Mouse (Mus musculus) adrenal gland, adult (tissue): Measurements from ENCODE around the gene Prkce.

Experiments
- DNase-seq, 2 experiments: peaks; one replicate each; pipeline ENCODE4 v3.0.0; 2022 to 2023; ENCODE audit warnings: low spot score in 1 of 2; ENCODE audit not compliant: inconsistent age in 2 of 2

The Prkce gene

GRCm38 (mm10) chr17:86293247-86293744, 125.7 kb downstream of the Prkce start:
- peak; percentile 58 to 92 for DNase-seq

DNA sequence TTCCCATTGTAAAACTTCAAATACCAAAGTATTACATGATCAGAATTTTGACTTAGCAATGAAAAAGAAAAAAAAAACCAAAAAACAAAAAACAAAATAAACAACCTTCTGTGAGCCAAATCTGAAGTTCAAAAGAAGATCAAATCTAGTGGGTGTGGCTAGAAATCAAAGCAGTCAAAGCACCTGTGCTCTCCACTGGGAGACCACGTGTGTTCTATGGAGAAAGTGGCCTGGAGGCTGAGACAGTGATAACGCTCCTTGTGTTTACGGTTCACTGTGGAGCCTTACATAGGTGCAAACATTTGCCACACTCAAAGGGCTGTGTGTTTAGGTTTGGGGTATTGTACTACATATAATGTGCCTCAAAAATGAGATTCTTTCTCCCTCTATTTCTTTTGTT, 132.0 kb downstream of the Prkce start:
- DNase-seq: no peak

DNA sequence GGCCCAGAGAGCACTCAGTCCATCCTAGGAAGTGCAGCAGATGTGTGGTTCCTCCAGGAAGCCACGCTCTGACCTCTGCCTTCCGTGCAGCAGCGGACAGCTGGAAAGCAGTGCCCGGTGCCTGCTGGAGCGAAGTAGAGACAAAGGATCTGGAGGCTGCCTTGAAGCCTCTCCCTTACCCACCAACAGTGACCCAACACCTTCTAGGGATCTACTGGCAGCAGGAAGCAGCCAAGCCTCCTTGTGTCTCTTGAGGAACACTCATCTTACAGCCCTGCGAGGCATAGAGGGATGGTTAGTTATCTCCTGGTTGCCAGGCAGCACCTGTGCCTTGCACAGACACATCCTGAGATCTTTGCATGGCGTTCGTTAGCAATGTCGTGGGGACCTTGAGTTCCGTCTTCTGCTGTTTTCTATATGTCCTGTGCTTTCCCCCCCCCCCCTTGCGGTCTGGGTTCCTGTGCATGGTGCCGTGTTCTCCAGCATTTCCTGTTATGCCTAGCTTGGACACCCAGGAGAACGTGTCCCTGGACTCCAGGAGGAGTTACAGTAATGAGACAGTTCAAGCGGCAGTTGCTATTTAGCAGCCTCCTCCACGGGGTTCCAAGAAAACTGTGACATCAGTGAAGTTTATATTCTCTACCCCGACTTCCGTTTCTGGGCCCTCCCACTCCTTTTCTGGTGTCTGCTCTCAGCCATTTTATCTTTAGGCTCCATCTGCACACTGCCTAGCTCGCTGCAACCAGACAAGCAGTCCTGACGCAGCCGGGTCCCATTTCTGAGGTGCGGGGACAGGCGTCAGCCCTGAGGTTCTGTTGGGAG, 133.4 kb downstream of the Prkce start:
- peak in 1 of 2 experiments; percentile 64 for DNase-seq

GRCm38 (mm10) chr17:86302266-86302665, 134.7 kb downstream of the Prkce start:
- peak in 1 of 2 experiments; percentile 60 for DNase-seq

- peak; percentile 51 to 62 for DNase-seq
Measured at GRCm38 (mm10) chr17:86302861-86303331, 135.3 kb downstream of the Prkce start.

DNA sequence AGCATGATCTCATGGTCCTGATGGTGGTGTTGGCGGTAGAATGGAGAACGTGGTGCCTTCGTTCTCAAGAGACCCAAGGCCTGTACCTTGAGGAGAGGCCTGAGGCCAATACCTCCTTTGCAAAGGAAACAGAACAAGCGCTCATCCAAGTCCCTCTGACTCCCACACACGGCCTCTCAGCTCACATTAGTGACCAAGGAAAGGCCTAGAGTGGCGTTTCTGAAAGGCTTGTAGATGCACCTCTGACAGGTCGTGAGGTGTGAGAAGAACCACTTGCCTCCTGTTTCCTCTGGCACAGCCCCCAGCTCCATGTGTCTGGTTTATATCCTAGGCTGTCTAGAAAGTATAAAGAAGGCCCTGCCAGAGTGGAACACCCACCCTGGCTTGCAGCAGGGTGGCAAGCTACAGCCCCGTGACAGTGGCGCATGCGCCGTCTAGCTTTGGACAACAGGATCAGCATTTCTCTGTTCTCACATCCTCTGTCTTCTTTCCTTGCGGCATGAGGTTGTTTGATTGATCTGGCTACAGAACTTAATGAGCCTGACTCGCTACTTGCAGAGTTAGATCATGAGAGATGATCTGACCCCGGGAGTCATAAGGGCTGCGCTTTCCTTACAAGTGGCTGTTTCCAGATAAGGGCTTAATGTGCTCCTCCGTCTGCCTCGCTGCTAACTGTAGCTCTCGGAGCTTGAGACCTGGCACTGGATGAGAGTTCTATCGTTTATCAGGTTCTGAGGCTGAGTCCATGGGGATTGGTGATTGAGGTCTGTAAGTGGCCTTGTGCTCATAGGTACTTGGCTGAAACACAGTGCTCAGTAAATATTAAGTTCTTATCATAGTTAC, 136.0 kb downstream of the Prkce start:
- no peak for DNase-seq

DNA sequence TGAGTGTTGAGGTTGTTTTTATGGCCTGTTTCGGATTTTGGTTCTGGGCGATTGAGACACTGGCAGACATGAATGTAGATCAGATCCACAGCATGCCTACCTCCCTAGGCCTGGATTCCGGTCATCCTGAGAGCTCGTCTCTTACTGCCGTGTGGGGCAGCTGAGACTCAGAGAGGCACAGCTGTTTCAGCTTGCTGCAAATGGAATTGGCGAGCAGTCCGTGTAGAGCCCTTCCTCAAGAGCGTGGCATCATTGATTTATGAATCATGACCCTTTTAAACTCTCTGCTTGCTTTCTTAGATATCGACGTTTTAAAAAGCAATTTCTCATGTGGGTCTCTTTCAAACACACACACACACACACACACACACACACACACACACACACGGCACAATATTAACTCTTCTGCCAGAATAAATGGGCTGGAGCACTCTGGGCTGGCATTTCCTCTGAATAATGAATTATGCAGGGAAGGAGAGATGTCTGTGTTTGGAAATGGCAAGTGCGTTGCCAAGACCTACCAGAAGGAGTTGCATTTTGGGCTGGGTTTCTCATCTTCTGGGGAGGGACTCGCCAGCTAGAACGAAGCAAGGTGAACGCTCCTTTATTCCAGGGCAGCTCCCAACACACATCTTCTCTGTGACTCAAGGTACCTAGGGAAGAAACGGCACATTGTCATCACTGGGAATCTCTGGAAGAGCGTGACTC, 137.5 kb downstream of the Prkce start:
- DNase-seq: no peak

DNA sequence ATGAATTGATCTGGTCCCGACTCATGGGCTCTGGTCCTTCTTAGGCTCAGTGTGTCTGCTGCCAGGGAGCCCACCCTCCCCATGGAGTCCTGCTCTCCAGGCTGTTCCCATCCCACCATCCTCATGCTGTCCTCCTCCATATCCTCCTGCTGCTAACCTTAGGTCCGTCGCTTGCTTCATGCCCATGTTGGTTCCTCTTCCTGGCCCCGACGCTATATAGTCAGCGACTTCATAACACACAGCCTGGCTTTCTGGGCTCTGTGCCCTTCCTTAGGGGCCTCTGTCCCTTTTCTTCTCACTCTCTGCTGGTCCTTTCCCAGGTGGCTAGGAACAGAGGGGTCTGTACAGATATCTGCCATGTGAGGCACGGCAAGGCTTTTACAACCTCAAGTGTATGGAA, 138.6 kb downstream of the Prkce start:
- no peak for DNase-seq

- DNase-seq: no peak
Measured at GRCm38 (mm10) chr17:86313413-86314139, 146.0 kb downstream of the Prkce start.

DNA sequence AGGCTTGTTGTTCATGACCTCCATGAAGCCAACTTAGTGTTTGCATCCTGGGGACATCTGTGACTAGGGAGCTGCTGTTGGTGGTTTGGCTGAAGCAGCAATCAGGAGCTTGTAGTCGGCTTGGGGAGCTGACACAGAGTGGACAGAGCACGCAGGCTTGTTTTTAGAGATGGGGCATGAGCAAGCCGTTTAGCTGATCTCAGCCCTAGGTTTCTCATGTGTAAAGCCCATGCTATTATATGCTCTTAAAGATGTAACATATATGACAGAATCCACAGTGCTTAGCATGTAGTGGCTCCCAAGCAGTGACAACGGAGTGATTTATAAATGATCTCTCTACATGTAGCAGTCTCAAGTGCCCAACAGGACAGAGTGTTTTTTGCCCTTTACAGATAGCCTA, 148.3 kb downstream of the Prkce start:
- DNase-seq: no peak

DNA sequence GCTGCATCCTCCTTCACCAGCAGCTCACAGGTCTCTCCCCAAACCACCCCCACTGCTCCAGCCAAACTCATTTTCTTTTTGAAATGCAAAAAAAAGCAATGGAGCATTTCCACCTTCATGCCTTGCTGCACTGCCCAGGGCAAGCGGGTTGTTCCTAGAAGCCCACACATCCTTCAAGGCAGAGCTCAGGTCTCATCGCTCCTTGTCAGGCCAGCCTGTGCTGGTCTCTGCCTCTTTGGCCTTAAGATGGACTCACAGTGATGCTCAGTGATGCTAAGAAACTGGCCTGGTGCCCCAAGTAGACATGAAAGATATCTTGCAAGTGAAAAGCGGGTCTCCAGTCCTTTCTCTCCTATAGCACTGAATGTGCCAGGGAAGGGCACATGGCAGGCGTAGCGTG, 149.2 kb downstream of the Prkce start:
- no peak for DNase-seq

GRCm38 (mm10) chr17:86317197-86317596, 149.6 kb downstream of the Prkce start:
- no peak for DNase-seq

DNA sequence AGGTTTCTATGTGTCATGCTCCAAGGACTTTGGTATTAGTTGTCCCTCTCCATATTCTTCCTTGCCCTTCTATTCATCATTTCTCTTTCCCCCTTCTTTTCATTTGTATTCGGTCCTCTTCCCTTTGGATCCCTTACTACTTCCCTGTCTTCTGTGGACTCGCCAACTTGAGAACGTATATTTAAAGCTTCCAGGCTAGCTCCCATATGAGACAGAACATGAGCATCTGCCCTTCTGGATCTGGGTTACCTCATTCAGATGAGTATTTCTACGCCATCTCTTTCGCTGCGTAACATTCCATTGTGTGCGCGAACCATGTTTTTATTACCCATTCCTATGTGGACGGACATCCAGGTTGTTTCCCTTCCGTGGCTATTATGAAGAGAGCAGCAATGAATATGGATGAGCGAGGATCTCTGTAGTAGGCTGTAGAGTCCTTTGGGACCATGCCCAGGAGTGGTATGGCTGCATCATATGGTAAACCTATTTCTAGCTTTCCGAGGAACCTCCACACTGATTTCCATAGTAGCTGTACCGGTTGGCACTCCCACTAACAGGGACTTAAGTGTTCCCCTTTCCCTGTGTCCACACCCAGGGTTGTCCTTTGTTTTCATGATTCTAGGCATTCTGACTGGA, 152.5 kb downstream of the Prkce start:
- no peak for DNase-seq

GRCm38 (mm10) chr17:86322840-86323239, 155.3 kb downstream of the Prkce start:
- DNase-seq: no peak

- no peak for DNase-seq
Measured at GRCm38 (mm10) chr17:86323310-86323709, 155.7 kb downstream of the Prkce start.

GRCm38 (mm10) chr17:86323909-86324686, 156.5 kb downstream of the Prkce start:
- no peak for DNase-seq

GRCm38 (mm10) chr17:86324756-86325155, 157.2 kb downstream of the Prkce start:
- DNase-seq: no peak

- no peak for DNase-seq
Measured at GRCm38 (mm10) chr17:86325317-86325716, 157.7 kb downstream of the Prkce start.

GRCm38 (mm10) chr17:86327958-86328357, 160.4 kb downstream of the Prkce start:
- no peak for DNase-seq
